In the genomic region with DNA sequence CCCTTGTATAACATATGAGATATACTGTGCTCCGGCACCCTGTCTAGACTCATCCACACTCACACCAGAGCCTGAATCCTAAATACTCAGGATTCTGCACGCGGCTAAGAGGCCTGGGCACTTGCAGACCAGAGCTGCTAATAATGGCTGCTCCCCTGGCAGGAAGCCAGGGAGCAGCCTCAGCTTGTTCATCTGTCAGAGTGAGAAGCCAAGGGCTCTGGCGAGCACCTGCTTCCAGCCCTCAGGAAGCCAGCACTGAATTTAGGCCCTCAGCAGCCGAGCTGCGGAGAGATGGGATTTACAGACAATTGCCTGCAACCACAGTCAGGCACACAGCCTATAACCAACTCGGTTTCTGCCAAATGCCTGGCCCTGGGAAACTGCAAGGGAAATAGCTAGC, we compare ENCODE assay signal across 8 mouse cellular contexts. TPM values are rescaled to one million over a fixed set of nuclear protein-coding genes. Genes with fewer than 3 reads are reported as not detected.
DNase-seq lines count a peak whose midpoint lies in the region; ATAC-seq and TF ChIP-seq lines count a peak whose summit lies in the region.

No protein-coding gene starts in this region.

- ATAC-seq in lung, postnatal 0 days: no peak
- ATAC-seq in liver, embryonic 11.5 days (replicated peaks; ENCODE audit: low FRiP score): no peak

- no peak overlapping the region for H3K27ac ChIP-seq in lung, postnatal 0 days (ENCODE audit: low read length)
- peak overlapping the region; percentile 63; the same call in 1 of the 2 replicates for H3K27ac ChIP-seq in embryonic facial prominence, embryonic 10.5 days (replicated peaks)
- H3K27ac ChIP-seq in heart, embryonic 10.5 days: peak overlapping the region; percentile 62; the same call in 1 of the 2 replicates
- no peak overlapping the region for H3K27ac ChIP-seq in liver, embryonic 11.5 days (ENCODE audit: low read depth, low read length)

- H3K4me1 ChIP-seq in lung, postnatal 0 days (ENCODE audit: insufficient read depth, low read depth, low read length): 0 out of 2 replicates have a peak, but pooled peaks cover 6% of the 10 kb centered on the region
- H3K4me1 ChIP-seq in embryonic facial prominence, embryonic 10.5 days: peaks cover 44% of the 10 kb centered on the region
- peaks cover 34% of the 10 kb centered on the region for H3K4me1 ChIP-seq in heart, embryonic 10.5 days
- H3K4me1 ChIP-seq in liver, embryonic 11.5 days (replicated peaks; ENCODE audit: control insufficient read depth, insufficient read depth, low read length): no peaks in the 10 kb centered on the region

- no peak overlapping the region for H3K4me2 ChIP-seq in lung, postnatal 0 days (replicated peaks; ENCODE audit: low read depth, low read length)
- no peak overlapping the region for H3K4me2 ChIP-seq in liver, embryonic 11.5 days

- no peak overlapping the region for H3K4me3 ChIP-seq in lung, postnatal 0 days (ENCODE audit: low read depth, low read length)
- no peak overlapping the region for H3K4me3 ChIP-seq in embryonic facial prominence, embryonic 10.5 days
- H3K4me3 ChIP-seq in heart, embryonic 10.5 days: no peak overlapping the region
- H3K4me3 ChIP-seq in liver, embryonic 11.5 days (ENCODE audit: low read depth, low read length): no peak overlapping the region

- no peak for TF ChIP-seq EP300 in lung, postnatal 0 days (IDR thresholded peaks at IDR 0.05)

- 33% methylated on average over 7 of the region's 7 CpGs for WGBS in lung, postnatal 0 days
- 70% methylated on average over 7 of the region's 7 CpGs for WGBS in embryonic facial prominence, embryonic 10.5 days
- whole genome bisulfite sequencing in heart, embryonic 10.5 days: 44% methylated on average over 7 of the region's 7 CpGs
- WGBS in liver, embryonic 11.5 days: 68% methylated on average over 7 of the region's 7 CpGs

- H3K9ac ChIP-seq in lung, postnatal 0 days (replicated peaks; ENCODE audit: low read depth): no peak overlapping the region
- H3K9ac ChIP-seq in liver, embryonic 11.5 days (ENCODE audit: low read depth, low read length): no peak overlapping the region

- H3K27me3 ChIP-seq in lung, postnatal 0 days (replicated peaks; ENCODE audit: insufficient read depth, low read length): no peaks in the 10 kb centered on the region
- no peaks in the 10 kb centered on the region for H3K27me3 ChIP-seq in embryonic facial prominence, embryonic 10.5 days (replicated peaks; ENCODE audit: low read depth, poor library complexity, severe bottlenecking)
- no peaks in the 10 kb centered on the region for H3K27me3 ChIP-seq in heart, embryonic 10.5 days (ENCODE audit: insufficient read depth, poor library complexity, severe bottlenecking)
- no peaks in the 10 kb centered on the region for H3K27me3 ChIP-seq in liver, embryonic 11.5 days (replicated peaks; ENCODE audit: control insufficient read depth, insufficient read depth, low read length)

- H3K36me3 ChIP-seq in lung, postnatal 0 days (ENCODE audit: insufficient read depth, low read length): no peaks in the 10 kb centered on the region
- H3K36me3 ChIP-seq in embryonic facial prominence, embryonic 10.5 days (replicated peaks): no peaks in the 10 kb centered on the region
- H3K36me3 ChIP-seq in heart, embryonic 10.5 days: no peaks in the 10 kb centered on the region
- H3K36me3 ChIP-seq in liver, embryonic 11.5 days (ENCODE audit: control insufficient read depth, insufficient read depth, low read length): no peaks in the 10 kb centered on the region

- peak; percentile 27 for DNase-seq in lung, postnatal 0 days (ENCODE audit: low spot score)
- DNase-seq in lung, postnatal 25 days (ENCODE audit: low spot score): no peak
- DNase-seq in embryonic facial prominence, embryonic 10.5 days (ENCODE audit: low spot score): peak; percentile 38
- no peak for DNase-seq in heart, embryonic 10.5 days (ENCODE audit: low spot score)
- DNase-seq in layer of hippocampus, postnatal 14 days (ENCODE audit: low spot score in 2 of 2): peak; percentile 74 to 82
- peak; percentile 11 for DNase-seq in right cerebral cortex, postnatal 25 days
- no peak for DNase-seq in spleen, postnatal 14 days (ENCODE audit: low spot score in 2 of 2)
- DNase-seq in liver, embryonic 11.5 days (ENCODE audit: low spot score): no peak

- no peaks in the 10 kb centered on the region for H3K9me3 ChIP-seq in lung, postnatal 0 days (ENCODE audit: low read length)
- H3K9me3 ChIP-seq in embryonic facial prominence, embryonic 10.5 days: 0 out of 2 replicates have a peak, but pooled peaks cover 2% of the 10 kb centered on the region
- H3K9me3 ChIP-seq in heart, embryonic 10.5 days: no peaks in the 10 kb centered on the region
- H3K9me3 ChIP-seq in liver, embryonic 11.5 days (ENCODE audit: control insufficient read depth, low read length): no peaks in the 10 kb centered on the region

- TF ChIP-seq CTCF in lung, postnatal 0 days (IDR thresholded peaks at IDR 0.05): no peak

RNA-seq across cellular contexts. Expression of a gene that starts 15.3 kb away (rescaled TPM):
- polyA plus RNA-seq in lung, postnatal 0 days (2015; fragmentation: Nextera tagmentation; extraction: Ambion mirVana): 52.1 and 63.7 TPM in 2 replicates
- 17.3 and 26.7 TPM in 2 replicates for polyA plus RNA-seq in embryonic facial prominence, embryonic 10.5 days (2016; fragmentation: Nextera tagmentation; extraction: Ambion mirVana)
- polyA plus RNA-seq in heart, embryonic 10.5 days (2016; fragmentation: Nextera tagmentation; extraction: Ambion mirVana): 38.1 and 38.9 TPM in 2 replicates
- 100 to 1,000 TPM; 197 to 217 TPM for total RNA-seq in layer of hippocampus, postnatal 14 days (2021)
- 20.5 and 26.9 TPM in 2 replicates for polyA plus RNA-seq in liver, embryonic 11.5 days (2014; fragmentation: Nextera tagmentation; extraction: Ambion mirVana)

Comparison
In these comparisons a context has a peak if more than half of its experiments do, and no peak if none do; other contexts are left out.
1. DNase-seq: peak in lung, postnatal 0 days (single experiment), embryonic facial prominence, embryonic 10.5 days (single experiment), layer of hippocampus, postnatal 14 days (2 of 2) and right cerebral cortex, postnatal 25 days (single experiment); none in lung, postnatal 25 days (single experiment), heart, embryonic 10.5 days (single experiment), spleen, postnatal 14 days (0 of 2) and liver, embryonic 11.5 days (single experiment).
2. H3K27ac ChIP-seq: peak in embryonic facial prominence, embryonic 10.5 days (single experiment) and heart, embryonic 10.5 days (single experiment); none in lung, postnatal 0 days (single experiment) and liver, embryonic 11.5 days (single experiment).